Mouse (Mus musculus) heart, adult 8-10 months (tissue): ENCODE measurements around the gene 1700020A23Rik. TPM values are rescaled to one million over a fixed set of nuclear protein-coding genes. Genes with fewer than 3 reads are reported as not detected.
"Not testable (repeated sequence)": the region's sequence is repeated elsewhere in the genome, so short reads cannot be mapped to it uniquely, and the experiment has no call there.

ENCODE experiments used
- DNase-seq: peaks from one replicate; pipeline ENCODE4 v3.0.0; 2022; ENCODE audit warnings: low spot score
- total RNA-seq, 4 experiments: library from RNA; stranded (reverse); gene quantifications; 2 replicates each; pipeline ENCODE4 v1.2.4; 2022

The 1700020A23Rik gene
- not detected for total RNA-seq

DNA sequence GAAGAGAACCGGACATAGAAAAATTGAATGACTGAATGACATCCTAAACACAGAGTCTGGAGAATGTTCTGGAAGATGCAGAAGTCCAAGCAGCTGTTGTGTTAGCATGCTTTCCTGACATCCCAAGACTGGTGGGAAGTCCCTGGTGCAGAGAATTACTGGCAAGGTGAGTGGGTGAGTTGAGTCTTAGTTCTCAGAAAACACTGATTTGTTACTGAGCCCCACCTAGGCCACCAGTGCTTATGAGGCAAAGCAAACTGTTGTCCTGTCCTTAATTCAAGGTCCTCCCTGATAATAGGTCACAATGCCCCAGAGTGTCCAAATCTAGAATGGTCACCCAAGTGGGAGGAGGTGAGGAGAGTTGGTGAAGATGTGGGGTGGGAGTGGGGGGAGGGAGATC, at the start of gene 1700020A23Rik, which contains the start of gene Gm28372:
1700020A23Rik (plus strand) TSS at position 321 of the 400 bp plus-strand sequence.
Gm28372 (plus strand) TSS at position 301 of the 400 bp plus-strand sequence.
- no peak for DNase-seq

DNA sequence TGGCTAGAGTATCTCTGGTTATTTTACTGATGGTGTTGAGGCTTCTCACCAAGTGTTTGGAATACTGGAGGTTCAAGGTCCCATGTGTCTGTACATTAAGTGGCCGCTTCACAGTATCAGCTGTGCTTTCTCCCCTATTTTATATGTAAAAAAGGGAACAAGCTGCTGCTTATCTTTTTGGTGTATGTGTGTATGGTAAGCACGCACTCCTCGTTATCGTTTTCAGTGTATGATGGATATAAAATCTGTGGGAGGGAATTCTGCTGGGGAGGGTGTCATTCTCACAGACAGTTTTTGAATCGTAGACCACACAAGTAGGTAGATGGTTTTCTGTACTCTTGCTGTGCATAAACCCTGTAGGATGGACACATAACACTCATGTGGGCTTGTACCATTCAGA, 47.5 kb upstream of the 1700020A23Rik start:
- no peak for DNase-seq

DNA sequence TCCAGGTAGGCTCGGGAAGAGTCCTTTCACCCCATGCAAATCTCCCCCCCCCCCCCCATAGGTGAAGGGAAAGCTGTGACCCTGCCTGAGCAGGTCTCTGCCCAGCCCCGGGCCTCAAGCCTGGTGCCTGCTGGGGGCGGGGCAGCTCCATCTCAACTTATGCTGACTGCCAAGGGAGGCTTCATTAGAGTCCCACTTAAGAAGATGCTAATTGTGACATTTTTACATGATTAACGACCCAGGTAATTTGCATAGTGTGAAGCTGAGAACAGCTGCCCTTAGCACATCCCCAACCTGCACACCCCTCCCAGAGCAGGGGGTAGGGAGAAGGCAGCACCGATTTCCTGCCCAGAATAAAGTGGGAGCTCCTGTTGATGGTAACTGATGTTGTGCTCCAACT, 46.2 kb upstream of the 1700020A23Rik start:
- DNase-seq: no peak

DNA sequence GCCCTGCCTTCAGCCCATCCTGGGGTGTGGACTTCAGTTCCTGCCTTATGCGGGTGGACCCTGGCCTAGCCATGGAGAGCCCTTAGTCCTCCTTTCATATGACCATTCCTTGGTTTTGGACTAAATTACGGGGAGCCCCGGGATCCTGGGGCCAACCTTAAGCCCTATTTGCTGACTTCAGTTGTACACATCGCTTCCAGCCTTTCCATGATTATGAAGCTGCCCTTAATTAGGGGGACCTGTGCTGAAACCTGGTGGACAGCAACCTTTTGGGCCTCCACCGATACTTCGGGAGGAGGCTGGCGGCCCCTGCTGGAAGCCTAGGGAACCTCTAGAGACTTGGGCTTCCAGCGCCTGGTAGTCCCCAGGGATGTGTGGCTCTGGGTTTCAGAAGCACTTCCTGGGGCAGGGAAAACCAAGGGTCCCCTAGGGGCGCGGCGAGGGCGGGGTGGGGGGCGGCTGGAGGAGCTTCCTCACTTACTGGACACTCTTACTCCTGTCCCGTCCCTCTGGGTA, 42.5 kb upstream of the 1700020A23Rik start:
- DNase-seq: peak; percentile 8

DNA sequence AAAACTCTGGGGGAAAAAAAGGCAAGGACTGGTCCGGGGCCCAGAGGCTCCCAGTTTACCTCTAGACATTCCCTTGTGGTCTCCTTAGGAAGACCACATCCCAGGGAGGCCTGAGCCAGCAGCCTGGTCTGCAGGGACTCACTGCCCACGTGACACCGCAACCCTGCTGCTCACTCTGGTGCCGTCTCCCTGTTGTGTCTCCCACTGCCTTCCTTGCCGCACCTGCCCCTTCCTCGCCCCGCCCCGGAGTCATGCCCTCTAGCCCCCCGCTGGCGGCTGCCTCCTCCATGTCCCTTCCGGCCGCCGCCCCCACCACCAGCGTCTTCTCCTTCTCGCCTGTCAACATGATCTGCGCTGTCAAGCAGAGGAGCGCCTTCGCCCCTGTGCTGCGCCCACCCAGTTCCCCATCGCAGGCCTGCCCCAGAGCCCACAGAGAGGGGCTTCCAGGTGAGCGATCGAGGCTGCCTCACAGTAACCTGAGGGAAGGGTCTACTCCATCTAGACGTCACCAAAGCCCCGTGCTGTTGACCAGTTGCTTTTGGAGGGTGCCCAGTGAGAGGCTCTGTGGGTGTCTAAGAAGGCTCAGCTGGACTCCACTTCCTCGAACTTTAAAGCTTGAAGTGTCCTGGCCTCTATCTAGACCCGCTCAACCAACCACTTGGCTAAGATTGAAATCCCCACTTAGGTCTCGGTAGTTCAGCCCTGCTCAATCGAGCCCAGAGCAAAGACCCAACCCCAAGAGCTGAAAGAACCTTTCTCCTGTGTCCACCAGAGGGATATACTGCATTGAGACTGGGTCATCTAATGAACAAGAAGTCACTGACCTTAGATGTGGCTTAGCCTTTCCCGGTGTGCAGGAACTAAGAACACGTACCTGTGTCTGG, 39.6 kb upstream of the 1700020A23Rik start:
- DNase-seq: no peak

DNA sequence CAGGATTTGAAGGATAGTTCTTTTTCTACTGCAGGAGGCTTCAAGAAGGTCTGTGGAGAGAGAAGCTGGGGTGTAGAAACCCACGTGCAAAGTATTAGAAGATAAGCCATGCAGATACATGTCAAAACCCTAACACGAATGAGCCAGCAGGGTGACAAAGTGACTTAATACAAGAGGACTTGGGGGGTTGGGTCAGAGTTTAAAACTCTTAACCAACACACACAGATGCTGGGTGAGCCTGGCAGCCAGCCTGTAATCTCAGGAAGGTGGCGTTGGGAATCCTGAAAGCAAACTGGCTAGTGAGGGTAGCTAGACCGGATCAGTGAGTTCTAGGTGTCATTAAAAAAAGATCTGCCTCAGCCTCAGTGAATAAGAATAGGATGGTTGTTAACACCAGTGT, 37.7 kb upstream of the 1700020A23Rik start:
- no peak for DNase-seq

DNA sequence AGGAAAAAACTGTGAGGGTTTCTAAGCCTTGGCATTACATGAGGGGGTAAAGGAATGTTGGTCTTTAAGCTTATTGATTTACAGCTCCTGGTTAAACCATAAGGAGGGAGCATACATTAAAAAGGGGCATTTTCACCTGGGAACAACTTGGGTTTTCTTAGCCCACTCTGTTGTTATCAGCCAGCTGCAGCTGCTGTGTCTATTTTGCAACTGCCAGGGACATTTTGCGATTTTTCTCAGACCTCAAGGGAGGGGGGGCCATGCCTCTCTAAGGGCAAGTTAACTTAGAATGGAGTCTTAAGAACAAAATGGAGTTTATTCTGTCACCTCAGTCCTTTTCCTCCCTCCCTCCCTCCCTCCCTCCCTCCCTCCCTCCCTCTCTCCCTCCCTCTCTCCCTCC, 32.0 kb upstream of the 1700020A23Rik start:
- DNase-seq: not testable (repeated sequence)

DNA sequence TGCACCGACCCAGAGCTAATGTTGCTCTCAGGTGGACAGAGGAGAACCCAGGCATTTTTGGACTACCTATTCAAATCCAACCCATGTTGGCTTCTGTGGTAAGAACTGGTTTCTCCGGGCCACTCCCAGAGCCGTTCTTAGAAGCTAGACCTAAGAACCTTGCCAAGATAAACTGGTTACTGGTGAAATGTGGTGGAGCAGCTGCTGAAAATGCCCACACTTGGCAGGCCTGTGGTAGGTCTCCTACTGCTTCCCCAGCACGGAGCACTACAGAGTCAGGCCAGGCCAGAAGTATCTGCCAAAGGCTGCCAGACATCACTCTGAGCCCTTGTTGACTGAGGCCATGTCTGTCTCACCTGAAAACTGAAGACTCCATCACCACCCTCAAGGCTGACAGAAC, 30.1 kb upstream of the 1700020A23Rik start:
- DNase-seq: no peak

DNA sequence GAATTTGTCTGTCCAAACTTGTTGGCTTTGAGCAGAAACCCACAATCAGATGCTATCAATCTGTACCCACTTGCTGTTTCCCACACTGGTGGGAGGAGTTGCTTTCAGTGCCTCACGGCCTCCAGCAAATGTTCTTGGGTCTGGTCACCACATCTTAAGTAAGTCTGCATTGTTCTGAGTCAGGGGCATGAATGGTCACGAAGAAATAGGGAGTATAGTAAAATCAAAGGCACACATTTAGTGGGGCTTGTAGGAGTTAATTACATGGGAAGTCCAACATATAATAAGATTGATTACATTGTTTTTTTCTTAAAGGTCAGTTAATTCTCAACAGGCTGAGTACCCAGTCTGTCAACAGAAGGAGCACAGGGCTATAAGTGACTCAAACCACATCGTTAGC, 21.9 kb upstream of the 1700020A23Rik start:
- DNase-seq: no peak

DNA sequence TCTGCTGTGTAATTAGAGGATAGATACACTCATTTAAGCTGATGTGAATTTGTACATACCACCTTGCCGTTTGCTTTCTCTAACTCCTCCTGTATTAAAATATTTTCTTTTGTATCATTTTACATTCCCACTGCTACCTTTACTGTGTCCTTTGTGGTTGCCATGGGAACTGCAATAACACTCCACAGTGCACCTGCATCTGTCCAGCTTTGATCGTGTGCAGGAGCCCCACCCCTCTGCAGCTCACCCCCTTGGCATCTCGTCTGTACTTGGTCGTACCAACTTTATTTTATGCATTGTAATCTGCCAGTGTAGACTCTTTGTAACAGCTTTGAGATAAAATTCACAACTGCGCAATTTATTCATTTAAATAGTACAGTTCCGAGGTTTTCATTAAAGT, 21.2 kb upstream of the 1700020A23Rik start:
- DNase-seq: no peak

DNA sequence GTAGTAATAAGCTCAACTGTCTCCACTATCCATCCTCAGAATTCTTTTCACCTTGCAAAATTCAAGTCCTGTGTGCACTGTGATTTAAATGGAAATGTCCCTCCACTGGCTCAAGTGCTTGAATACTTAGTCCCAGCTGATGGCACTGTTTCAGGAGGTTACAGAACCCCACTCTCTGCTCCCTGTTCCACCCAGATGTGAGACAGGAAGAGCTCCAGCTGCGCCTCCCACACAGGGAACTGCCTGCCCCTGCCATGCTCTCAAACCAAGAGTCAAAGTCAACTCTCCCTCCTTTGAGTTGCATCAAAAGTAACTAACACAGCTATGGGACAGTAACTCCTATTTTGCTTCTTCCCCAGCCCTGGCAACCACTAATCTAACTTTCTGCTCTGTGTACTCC, 18.8 kb upstream of the 1700020A23Rik start:
- DNase-seq: no peak

DNA sequence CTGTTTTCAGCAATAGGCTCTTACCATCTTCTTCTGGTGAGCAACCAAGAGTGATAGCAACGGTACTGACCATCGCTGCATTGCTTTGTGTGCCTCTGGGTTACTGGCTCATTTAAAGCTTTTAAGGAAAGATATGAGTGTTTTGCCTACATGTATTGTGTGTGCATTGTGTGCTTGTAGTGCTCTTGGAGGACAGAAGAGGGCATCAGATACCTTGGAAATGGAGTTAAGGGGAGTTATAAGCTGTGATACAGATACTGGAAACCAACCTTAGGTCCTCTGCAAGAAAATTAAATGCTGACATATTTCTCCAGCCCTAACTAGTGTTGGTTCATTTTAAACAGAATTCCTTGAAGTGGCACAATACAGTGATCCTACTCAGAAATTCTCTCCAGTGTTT, 16.3 kb upstream of the 1700020A23Rik start:
- DNase-seq: no peak

DNA sequence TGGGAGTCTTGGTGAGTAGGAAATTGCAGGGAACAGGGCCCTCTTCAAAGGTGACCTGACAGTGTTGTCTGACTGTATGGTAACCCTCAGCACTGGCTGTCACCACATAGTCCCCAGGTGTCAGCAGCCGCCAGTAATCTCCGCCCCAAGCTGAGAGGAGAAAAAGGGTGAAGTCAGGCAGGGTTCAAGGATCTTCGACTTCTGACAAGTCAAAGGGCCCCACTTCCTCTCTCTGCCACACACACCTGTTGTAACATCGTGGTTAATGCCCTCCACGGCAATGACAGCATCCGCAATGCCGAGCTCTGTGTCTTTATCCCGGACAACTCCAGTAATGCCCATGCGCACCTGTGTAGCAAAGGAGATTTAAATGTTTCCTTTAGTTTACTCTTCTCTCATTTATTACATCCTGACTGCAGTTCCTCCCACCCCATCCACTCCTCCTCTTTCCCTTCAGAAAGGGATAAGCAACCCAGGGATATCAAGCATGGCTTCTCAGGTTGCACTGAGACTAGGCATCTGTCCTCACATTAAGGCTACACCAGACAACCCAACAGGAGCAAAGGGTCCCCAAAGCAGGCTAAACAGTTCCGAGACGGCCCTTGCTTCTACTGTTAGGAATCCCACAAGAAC, 13.9 kb upstream of the 1700020A23Rik start:
- no peak for DNase-seq

DNA sequence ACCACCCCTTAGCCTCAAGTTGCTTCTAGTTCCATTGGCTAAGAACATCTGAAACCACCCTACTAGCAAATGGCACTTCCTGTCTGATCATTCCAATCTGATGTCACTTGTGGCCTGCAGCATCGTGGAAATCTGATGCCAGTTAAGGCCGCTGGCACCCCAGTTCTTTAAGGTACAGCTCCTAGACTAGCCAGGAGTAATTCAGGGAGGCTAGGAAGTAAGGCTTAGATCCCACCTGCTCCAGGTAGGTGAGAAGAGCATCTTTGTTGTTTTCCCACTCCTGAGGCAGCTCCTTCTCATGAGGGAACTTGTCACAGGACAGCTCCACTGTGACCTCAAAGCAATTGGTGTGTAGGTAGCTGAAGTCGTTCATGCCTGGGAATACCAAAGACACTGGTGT, 12.2 kb upstream of the 1700020A23Rik start:
- no peak for DNase-seq

DNA sequence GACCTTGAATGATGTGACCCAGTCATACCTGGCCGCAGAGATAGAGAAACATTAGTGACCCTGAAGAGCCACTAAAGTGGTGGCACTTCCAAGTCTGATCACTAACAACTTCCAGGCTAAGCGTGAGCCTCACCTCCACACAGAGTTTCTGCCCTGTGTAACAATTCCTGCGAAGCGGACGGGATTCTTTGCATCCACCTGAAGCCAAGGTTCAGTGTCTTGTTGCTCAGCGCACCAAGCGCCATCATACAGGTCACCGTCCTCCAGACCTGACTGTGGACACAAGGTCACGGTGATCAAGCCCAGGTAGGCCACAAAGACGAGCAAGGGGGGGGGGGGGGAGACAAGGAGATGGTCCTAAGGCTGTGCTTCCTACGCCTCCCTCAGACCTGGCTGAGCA, 9.4 kb upstream of the 1700020A23Rik start:
- DNase-seq: no peak

DNA sequence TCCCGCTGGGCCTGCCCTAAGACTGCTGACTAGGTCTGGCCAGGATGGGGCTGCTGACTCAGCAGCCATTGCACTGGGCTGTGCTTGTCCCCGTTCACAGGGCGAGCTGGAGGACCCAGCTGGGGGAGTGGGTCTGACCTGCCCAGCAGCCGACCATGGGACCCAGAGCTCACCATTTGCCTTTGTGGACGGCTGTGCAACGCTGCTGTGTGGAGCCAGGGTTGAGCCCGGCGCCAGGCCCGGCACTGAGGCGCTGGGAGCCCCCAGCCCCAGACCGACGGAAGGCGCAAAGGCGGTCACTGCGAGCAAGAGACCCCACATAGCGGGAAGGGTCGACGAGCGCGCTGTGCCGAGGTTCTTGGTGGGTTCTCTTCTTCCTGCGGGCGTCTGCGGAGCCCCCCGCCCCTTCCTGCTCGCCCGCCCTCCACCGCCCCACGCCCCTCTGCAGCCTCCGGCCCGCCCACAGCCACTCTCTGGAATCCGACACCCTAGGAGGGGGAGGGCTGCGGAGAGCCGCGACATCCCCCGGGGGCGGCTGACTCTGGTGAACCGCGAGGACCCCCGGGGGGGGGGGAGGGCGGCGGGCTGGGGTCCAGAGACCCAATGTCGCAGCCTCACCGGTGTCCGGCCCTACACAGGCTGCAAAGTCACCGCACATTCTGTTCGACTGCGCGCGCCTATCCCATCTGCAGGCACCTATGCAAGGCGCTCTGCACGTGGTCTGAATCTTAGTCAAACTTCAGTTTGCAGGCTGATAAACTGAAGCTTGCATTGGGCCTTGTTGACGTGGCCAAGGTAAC, 7.7 kb upstream of the 1700020A23Rik start, which contains the start of gene Cpxm1:
Cpxm1 (minus strand) TSS at position 389 of the 800 bp plus-strand sequence.
- DNase-seq: no peak

DNA sequence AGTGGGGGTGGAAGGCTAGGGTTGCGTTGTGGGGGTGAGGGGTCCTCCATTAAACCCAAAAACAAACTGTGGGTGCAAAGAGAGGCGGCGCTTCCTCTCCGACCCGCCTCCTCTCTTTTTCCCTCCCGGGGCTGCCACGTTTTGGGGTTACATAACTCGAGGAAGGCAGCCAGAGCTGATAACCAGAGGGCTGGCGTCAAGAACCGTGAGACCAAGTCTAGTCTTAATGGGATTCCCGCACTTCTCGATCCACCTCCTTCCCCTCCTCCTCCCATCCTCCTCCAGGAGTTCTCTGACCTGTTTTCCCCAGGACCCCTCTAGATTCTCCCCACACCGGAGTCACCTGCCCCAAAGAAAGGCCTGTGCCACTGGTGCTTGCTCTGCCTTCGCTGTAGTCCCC, 7.0 kb upstream of the 1700020A23Rik start:
- peak; percentile 42 for DNase-seq

DNA sequence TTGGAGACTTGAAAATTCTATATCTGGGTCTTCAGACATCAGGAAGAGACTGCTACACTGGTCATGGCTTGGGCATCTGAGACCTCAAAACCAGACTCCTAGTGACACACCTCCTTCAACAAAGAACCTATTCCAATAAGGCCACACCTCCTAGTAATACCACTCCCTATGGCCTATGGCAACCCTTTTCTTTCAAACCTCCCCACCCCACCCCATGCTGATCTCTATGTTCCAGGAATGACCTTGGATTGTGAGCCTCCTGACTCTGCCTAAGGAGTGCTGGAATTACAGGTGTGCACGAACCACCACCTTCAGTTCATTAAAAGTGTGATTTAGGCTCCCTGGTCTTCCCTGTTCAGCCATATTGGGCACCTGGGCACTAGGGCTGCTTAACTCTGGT, 5.0 kb upstream of the 1700020A23Rik start:
- DNase-seq: no peak

DNA sequence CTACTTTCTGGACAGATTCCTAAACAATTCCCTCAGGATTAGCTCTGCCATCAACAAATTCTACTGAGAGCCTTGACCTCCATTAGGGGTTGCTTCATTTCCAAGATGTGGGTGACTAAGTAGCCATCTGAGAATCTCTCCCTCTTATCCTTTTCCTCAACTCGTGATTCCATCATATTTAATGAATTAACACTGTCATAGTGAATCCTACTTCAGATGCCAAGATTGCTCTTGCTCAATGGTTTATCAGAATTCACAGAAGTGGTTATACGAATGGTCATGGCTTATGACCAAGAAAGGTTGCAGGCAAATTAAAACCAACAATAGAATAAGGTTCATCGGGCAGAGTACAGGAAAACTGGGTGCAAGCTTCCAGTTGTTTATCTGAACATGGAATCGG, 3.2 kb upstream of the 1700020A23Rik start:
- no peak for DNase-seq

DNA sequence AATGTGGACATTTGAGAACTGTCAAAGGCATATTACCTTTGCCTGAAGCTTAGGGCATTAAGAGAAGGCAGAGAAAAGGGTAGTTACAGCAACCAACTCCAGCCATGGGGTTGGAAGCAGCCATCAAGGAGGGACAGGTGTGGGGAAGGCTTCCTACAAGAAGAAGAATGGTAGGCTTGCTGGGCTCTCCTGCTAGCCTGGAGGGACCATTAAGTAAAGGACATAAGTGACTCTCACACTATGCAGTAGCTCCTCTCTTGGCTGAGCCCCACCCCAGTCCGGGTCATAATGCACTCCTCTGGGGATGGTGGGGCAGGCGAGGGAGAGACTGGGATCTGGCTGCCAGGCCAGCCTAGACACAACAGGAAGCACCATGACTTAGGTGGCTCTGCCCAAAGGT, 1.1 kb downstream of the 1700020A23Rik start, which contains the start of gene Tmem239:
Tmem239 (plus strand) TSS at position 301 of the 400 bp plus-strand sequence.
- DNase-seq: no peak

DNA sequence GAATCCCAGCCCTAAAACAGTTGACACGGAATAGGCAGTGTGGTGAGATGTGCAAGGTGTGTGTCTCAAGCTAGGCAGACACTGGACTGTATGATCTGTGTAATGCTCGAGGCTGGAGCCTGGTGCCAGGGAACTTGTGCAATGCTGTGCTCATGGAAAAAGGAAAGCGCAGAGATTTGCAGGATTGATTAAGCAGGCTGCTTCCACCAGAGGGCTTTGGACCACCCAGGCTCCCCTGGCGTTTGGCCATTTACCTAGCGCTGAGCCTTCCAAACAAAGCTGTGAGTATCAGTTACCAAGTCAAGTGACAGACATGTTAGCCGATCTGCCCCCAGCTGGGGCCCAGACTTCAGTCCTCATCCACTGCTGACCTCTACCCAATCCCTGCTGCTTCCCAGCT, 3.1 kb downstream of the 1700020A23Rik start:
- DNase-seq: no peak
